Mouse (Mus musculus) layer of hippocampus, postnatal 25 days (tissue): Measurements from ENCODE around the gene Megf9. TPM values are rescaled to one million over a fixed set of nuclear protein-coding genes. Genes with fewer than 3 reads are reported as not detected.

Source experiments
- total RNA-seq, 2 experiments: library from RNA; stranded (reverse); gene quantifications; 2 replicates each; pipeline ENCODE4 v1.2.3; 2021

Gene Megf9
- total RNA-seq, 2 experiments from 2014 or later, result 119 to 125 TPM

Other genes with a start within 250 kb of the Megf9 start
- 1 to 10 TPM; 8.5 to 9.9 TPM for gene Cdk5rap2, start 124.6 kb downstream of the Megf9 start, total RNA-seq